Mouse (Mus musculus) heart, adult 2 months (tissue): ENCODE measurements around the gene Spg20. TPM values are rescaled to one million over a fixed set of nuclear protein-coding genes. Genes with fewer than 3 reads are reported as not detected.

Source experiments
- DNase-seq, 2 experiments: peaks; one replicate each; pipeline ENCODE4 v3.0.0; 2021
- H3K27ac ChIP-seq: fragments of 200-600 bp; 2 replicates; pipeline ENCODE4 v1.8.1; 2022
- H3K27me3 ChIP-seq: fragments of 200-500 bp; 2 replicates; pipeline ENCODE4 v1.6.1; 2012; ENCODE audit warnings: mild to moderate bottlenecking, low read length, inconsistent platforms, mixed read lengths; ENCODE audit not compliant: control insufficient read depth, insufficient read depth
- H3K36me3 ChIP-seq: fragments of 200-500 bp; 2 replicates; pipeline ENCODE4 v1.6.1; 2012; ENCODE audit warnings: low read length, inconsistent platforms; ENCODE audit not compliant: control insufficient read depth, insufficient read depth
- H3K4me1 ChIP-seq: fragments of 200-500 bp; 2 replicates; pipeline ENCODE4 v1.6.1; 2011; ENCODE audit warnings: low read length; ENCODE audit not compliant: control insufficient read depth, insufficient read depth
- H3K4me3 ChIP-seq: fragments of 200-600 bp; 2 replicates; pipeline ENCODE4 v1.8.1; 2022
- H3K79me2 ChIP-seq: fragments of 200-500 bp; replicated peaks from 2 replicates; pipeline ENCODE4 v1.6.1; 2012; ENCODE audit warnings: mild to moderate bottlenecking, inconsistent platforms, low read length, moderate library complexity, mixed read lengths; ENCODE audit not compliant: control insufficient read depth, insufficient read depth
- H3K9ac ChIP-seq: fragments of 200-500 bp; 2 replicates; pipeline ENCODE4 v1.6.1; 2012; ENCODE audit warnings: low read depth, mild to moderate bottlenecking, control low read depth, inconsistent platforms, low read length, mixed read lengths
- CTCF ChIP-seq: fragments of 200-600 bp; IDR thresholded peaks from 2 replicates; pipeline ENCODE4 v1.8.1; 2022; ENCODE audit warnings: antibody characterized with exemption, mild to moderate bottlenecking, moderate library complexity
- EP300 ChIP-seq: fragments of 200-500 bp; IDR thresholded peaks from 2 replicates; pipeline ENCODE4 v1.6.1; 2011; ENCODE audit warnings: low read depth, low read length, control low read depth; ENCODE audit not compliant: insufficient read depth
- POLR2A ChIP-seq: fragments of 200-500 bp; IDR thresholded peaks from 2 replicates; pipeline ENCODE4 v1.6.1; 2011; ENCODE audit warnings: mild to moderate bottlenecking, low read depth, low read length, control low read depth; ENCODE audit not compliant: insufficient read depth
- WGBS: fragments of 180-500 bp; shearing (Covaris S2); methylation state at CpG from one replicate; pipeline ENCODE4 v1.1.7; 2018; 5-methylcytosine and 5-hydroxymethylcytosine counted together
- intact Hi-C: fragments of 180-260 bp; cut with DNase I; formaldehyde crosslinking; loops from one replicate; pipeline ENCODE4 v1.15.1; 2025
- polyA plus RNA-seq: library from polyadenylated mRNA; depleted of rRNA; stranded (reverse); fragments of >200 nt; gene quantifications from 2 replicates; pipeline ENCODE4 v1.2.3, GENCODE M21; 2012
- total RNA-seq, 2 experiments: library from RNA; stranded (reverse); gene quantifications; 2 replicates each; pipeline ENCODE4 v1.2.3; 2021

Spg20 gene
- total and polyA plus RNA-seq, 3 experiments: 11.9 to 45.7 (median 45.1) TPM

DNA sequence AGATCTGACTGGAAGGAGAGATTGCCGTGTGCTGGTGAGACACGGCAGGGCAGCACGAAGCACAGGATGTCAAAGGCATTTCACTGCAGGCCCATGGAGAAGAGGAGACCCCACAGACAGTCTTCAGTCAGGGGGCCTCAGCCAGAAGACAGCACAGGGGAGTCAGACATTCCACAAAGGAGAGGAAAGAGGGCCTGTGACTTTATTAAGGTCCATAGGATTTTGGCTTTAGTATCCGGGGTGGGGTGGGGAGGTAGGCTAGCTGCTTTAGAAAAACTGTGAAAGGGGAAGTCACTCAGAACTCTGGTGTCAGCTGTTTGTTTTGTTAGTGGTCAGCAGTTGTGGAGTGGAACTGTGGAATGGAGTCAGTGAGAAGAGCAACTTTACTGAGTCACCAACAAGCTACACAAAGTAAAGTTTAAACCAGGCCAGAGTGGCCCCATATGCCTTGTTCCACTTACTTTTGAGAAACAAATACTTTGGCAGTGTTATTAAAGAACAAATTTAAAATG lies 17.3 kb downstream of the Spg20 start:
- 79% methylated on average over 4 of the region's 4 CpGs for WGBS
- intact Hi-C loops: no loop called here
- Histone ChIP-seq H3K36me3 (no peaks in the 10 kb centered on the region), H3K79me2 (no peaks in the 10 kb centered on the region), H3K4me3 (no peak overlapping the region), H3K27me3 (no peaks in the 10 kb centered on the region), H3K4me1 (no peaks in the 10 kb centered on the region), H3K27ac (no peak overlapping the region), H3K9ac (no peak overlapping the region)
- TF ChIP-seq EP300: no peak
- no peak for TF ChIP-seq CTCF
- no peak for TF ChIP-seq POLR2A
- DNase-seq: no peak

DNA sequence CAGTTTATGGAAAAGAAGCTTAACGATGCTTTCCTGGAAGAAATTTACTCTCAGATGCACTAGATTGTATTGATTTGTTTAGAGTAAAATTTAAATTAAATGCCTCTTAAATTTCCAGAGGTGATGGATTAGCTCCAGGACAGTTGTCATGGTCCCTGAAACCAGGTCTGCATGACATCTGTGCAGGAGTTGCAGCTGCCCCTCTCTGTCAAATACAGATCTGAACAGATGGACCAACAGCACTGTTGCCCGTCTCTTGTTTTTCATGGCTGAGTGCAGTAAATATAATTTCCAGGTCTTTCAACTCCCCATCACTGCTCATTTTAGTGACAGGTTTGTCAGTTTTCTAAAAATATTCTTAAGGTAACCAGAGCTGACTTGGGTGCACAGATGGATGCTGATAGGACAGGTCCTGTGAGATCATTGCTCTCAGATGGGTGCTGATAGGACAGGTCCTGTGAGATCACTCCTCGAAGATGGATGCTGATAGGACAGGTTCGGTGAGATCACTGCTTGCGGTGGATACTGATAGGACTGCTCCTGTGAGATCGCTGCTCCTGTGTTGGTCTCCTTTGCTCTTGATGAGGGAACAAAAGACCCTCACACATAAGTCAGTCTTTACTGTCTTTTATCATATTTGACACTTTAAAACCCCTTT lies 19.8 kb downstream of the Spg20 start:
- Histone ChIP-seq H3K27me3 (no peaks in the 10 kb centered on the region), H3K36me3 (no peaks in the 10 kb centered on the region), H3K4me3 (no peak overlapping the region), H3K4me1 (no peaks in the 10 kb centered on the region), H3K27ac (no peak overlapping the region), H3K79me2 (no peaks in the 10 kb centered on the region), H3K9ac (no peak overlapping the region)
- no peak for DNase-seq
- intact Hi-C loops: no loop called here
- no peak for TF ChIP-seq EP300
- TF ChIP-seq POLR2A: no peak
- no peak for TF ChIP-seq CTCF
- WGBS: 92% methylated on average over 6 of the region's 6 CpGs

DNA sequence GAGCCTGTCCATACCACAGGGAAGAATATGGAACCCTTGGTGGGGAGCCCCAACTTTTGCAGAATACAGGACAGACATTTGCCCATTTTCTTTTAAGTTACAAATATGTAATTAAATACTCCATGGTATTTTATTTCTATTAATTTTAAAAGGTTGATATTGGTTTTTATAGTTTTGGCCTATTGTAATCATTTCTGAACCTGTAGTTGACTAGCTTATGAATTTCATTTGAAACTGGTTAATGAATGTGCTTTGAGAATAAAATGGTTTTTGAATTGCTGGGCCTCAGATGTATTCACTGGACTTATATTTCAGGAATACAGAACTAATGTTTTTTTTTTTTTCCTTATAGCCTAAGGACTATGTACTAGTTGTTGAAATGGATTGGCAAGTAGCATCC lies 25.1 kb downstream of the Spg20 start, which contains the start of gene Ccdc169:
Gene Ccdc169 (plus strand): TSS at position 301 of the 400 bp plus-strand sequence.
- Histone ChIP-seq H3K27me3 (no peaks in the 10 kb centered on the region), H3K4me3 (no peak within 1 kb of the TSS), H3K9ac (no peak within 1 kb of the TSS), H3K36me3 (no peaks in the 10 kb centered on the region), H3K27ac (no peak within 1 kb of the TSS), H3K79me2 (no peaks in the 10 kb centered on the region), H3K4me1 (no peaks in the 10 kb centered on the region)
- DNase-seq: no peak
- intact Hi-C loops: no loop called here
- TF ChIP-seq EP300 (no peak), POLR2A (no peak), CTCF (no peak)

DNA sequence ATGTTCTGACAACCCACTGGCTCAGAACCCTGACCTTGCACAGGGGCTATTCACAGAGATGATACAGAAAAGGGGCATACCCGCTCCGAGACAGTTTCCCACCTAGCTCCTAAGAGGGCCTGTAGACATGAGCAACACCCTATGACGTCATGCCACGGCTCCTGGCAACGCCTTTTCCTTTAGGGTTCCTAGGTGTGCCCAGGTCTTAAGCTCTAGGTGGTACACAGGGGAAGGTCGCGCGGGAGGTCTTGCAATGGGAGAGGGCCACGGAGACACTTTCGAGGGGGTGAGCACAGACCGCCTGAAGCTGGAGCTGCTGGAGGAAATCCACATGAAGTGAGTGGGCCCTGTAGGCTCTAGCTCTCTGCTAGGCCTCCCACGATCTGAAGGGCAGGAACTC lies 27.9 kb downstream of the Spg20 start:
- H3K79me2 ChIP-seq: no peaks in the 10 kb centered on the region
- DNase-seq: no peak
- H3K36me3 ChIP-seq: no peaks in the 10 kb centered on the region
- intact Hi-C loops: no loop called here
- no peak overlapping the region for H3K4me3 ChIP-seq
- no peaks in the 10 kb centered on the region for H3K4me1 ChIP-seq
- H3K27me3 ChIP-seq: no peaks in the 10 kb centered on the region
- no peak for TF ChIP-seq EP300
- TF ChIP-seq CTCF: no peak
- TF ChIP-seq POLR2A: no peak
- WGBS: 94% methylated on average over 12 of the region's 12 CpGs
- H3K9ac ChIP-seq: no peak overlapping the region
- no peak overlapping the region for H3K27ac ChIP-seq

DNA sequence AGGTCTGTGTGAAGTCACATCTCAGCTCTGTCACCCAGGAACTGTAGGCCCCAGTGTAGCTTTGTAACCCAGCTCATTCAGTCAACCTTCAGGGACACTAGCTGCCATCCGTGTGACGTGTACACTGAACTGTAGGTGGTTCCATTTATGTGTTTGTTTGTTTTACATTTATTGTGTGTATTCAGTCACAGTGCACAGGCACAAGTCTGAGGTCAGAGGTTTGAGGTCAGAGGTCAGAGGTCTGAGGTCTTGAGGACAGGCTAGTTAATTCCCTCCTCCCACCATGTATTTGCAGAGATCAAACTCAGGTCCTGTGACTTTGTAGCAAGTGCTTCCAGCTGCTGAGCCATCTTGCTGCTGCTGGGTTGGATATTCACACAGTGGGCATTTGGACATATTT lies 29.5 kb downstream of the Spg20 start:
- Histone ChIP-seq H3K79me2 (no peaks in the 10 kb centered on the region), H3K36me3 (no peaks in the 10 kb centered on the region), H3K27me3 (no peaks in the 10 kb centered on the region), H3K9ac (no peak overlapping the region), H3K4me1 (no peaks in the 10 kb centered on the region), H3K4me3 (no peak overlapping the region), H3K27ac (no peak overlapping the region)
- WGBS: 93% methylated on average over 2 of the region's 2 CpGs
- no peak for TF ChIP-seq POLR2A
- no peak for TF ChIP-seq CTCF
- TF ChIP-seq EP300: no peak
- intact Hi-C loops: no loop called here
- DNase-seq: no peak

DNA sequence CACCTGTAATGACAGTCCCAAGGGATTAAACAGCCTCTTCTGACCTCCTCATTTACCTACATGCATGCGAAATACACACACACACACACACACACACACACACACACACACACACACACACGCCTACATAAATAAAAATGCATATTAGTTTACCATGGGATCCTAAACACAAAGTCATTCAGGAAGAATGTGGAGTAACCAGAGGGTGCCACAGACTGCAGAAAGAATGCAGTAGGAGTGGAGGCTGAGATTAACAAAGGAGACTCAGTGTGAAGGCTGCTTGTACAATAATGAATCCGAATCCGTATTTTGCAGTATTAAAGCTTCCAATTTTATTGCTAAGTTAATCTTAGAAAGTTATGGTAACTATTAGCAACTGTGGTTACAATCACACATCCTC lies 33.0 kb downstream of the Spg20 start:
- no peaks in the 10 kb centered on the region for H3K4me1 ChIP-seq
- H3K4me3 ChIP-seq: no peak overlapping the region
- intact Hi-C loops: no loop called here
- no peak overlapping the region for H3K27ac ChIP-seq
- H3K36me3 ChIP-seq: no peaks in the 10 kb centered on the region
- no peak for TF ChIP-seq CTCF
- TF ChIP-seq POLR2A: no peak
- TF ChIP-seq EP300: no peak
- WGBS: 77% methylated on average over 4 of the region's 4 CpGs
- H3K79me2 ChIP-seq: no peaks in the 10 kb centered on the region
- no peak for DNase-seq
- H3K27me3 ChIP-seq: no peaks in the 10 kb centered on the region
- no peak overlapping the region for H3K9ac ChIP-seq
